In the genomic region with DNA sequence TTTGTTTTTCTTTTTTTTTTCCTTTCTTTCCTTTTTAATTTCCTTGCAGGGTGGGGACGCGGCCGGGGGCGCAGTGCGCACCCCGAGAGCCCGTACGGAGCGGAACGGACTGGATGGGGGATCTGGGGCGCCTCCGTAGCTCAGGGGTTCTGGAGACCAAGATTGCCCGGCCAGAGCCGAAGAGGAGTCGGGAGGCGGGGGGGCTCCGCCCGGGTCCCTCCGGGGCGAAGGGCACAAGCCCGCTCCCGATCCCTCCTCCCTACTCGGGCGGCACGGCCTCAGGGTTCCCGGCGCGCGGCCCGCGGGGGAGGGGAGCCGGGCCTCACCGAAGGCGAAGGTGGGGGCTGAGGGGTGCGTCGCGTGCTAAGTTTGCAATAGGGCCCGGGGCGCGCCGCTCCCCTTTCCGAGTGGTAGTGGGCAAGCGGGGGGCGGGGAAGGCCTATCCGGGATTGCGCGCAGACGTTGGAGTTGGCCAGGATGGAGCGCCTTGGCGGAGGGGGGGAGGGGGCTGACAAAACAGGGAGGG, we compare ENCODE assay signal across 8 mouse cellular contexts. TPM values are rescaled to one million over a fixed set of nuclear protein-coding genes. Genes with fewer than 3 reads are reported as not detected.
DNase-seq lines count a peak whose midpoint lies in the region; ATAC-seq and TF ChIP-seq lines count a peak whose summit lies in the region.

No protein-coding gene starts in this region.

- no peaks in the 10 kb centered on the region for H3K9me3 ChIP-seq in erythroblast, embryonic 14.5 days (ENCODE audit: control insufficient read depth, low read length)
- H3K9me3 ChIP-seq in forebrain, embryonic 16.5 days (ENCODE audit: control insufficient read depth, low read length): no peaks in the 10 kb centered on the region
- H3K9me3 ChIP-seq in midbrain, embryonic 14.5 days (ENCODE audit: control insufficient read depth, low read length): no peaks in the 10 kb centered on the region

- peaks cover 73% of the 10 kb centered on the region for H3K4me1 ChIP-seq in erythroblast, embryonic 14.5 days (ENCODE audit: control insufficient read depth)
- H3K4me1 ChIP-seq in forebrain, embryonic 16.5 days (replicated peaks; ENCODE audit: control insufficient read depth, insufficient read depth, low read length): peaks cover 44% of the 10 kb centered on the region
- H3K4me1 ChIP-seq in midbrain, embryonic 14.5 days (ENCODE audit: control insufficient read depth, insufficient read depth, low read length): peaks cover 30% of the 10 kb centered on the region

- peak overlapping the region; percentile 89 for H3K4me3 ChIP-seq in erythroblast, embryonic 14.5 days (replicated peaks)
- peak overlapping the region; percentile 86 for H3K4me3 ChIP-seq in forebrain, embryonic 16.5 days (replicated peaks; ENCODE audit: low read length)
- H3K4me3 ChIP-seq in midbrain, embryonic 14.5 days (replicated peaks; ENCODE audit: low read depth, low read length): peak overlapping the region; percentile 78

- peak overlapping the region; percentile 91 for H3K4me2 ChIP-seq in forebrain, embryonic 16.5 days (ENCODE audit: low read length)
- H3K4me2 ChIP-seq in midbrain, embryonic 14.5 days (ENCODE audit: low read length): peak overlapping the region; percentile 98

- under 1% methylated on average over 45 of the region's 50 CpGs for WGBS in forebrain, embryonic 16.5 days
- WGBS in midbrain, embryonic 14.5 days: 1% methylated on average over 47 of the region's 50 CpGs

- H3K27ac ChIP-seq in forebrain, embryonic 16.5 days (ENCODE audit: low read length): peak overlapping the region; percentile 97
- peak overlapping the region; percentile 89 for H3K27ac ChIP-seq in midbrain, embryonic 14.5 days (replicated peaks; ENCODE audit: low read depth, low read length)

- TF ChIP-seq POLR2A in brain, embryonic 14.5 days (IDR thresholded peaks at IDR 0.05; ENCODE audit: borderline replicate concordance, extremely low read depth, insufficient read depth, insufficient read length, poor library complexity, severe bottlenecking): peak; percentile 30; the same call in 1 of the 2 replicates

- ATAC-seq in erythroblast, adult 5-6 weeks (replicated peaks; ENCODE audit: low FRiP score, poor library complexity, severe bottlenecking): no peak
- ATAC-seq in forebrain, embryonic 16.5 days: peak; percentile 49
- ATAC-seq in midbrain, embryonic 14.5 days (ENCODE audit: low FRiP score, low TSS enrichment): peak; percentile 55

- peak overlapping the region; percentile 93 for H3K9ac ChIP-seq in forebrain, embryonic 16.5 days (replicated peaks; ENCODE audit: low read depth, low read length)
- H3K9ac ChIP-seq in midbrain, embryonic 14.5 days (replicated peaks; ENCODE audit: low read length): peak overlapping the region; percentile 77

- H3K27me3 ChIP-seq in erythroblast, embryonic 14.5 days (ENCODE audit: control insufficient read depth): no peaks in the 10 kb centered on the region
- peaks cover 29% of the 10 kb centered on the region for H3K27me3 ChIP-seq in forebrain, embryonic 16.5 days (replicated peaks; ENCODE audit: control insufficient read depth, insufficient read depth, low read length)
- peaks cover 38% of the 10 kb centered on the region for H3K27me3 ChIP-seq in midbrain, embryonic 14.5 days (ENCODE audit: control insufficient read depth, insufficient read depth, low read length)

- no peak for TF ChIP-seq CTCF in brain, embryonic 14.5 days (IDR thresholded peaks at IDR 0.05; ENCODE audit: borderline replicate concordance, extremely low read depth, insufficient read depth, insufficient read length)

- no peak for DNase-seq in brain, embryonic 14.5 days (ENCODE audit: low read depth)
- DNase-seq in heart, postnatal 4 days: peak; percentile 82
- DNase-seq in layer of hippocampus, postnatal 25 days (ENCODE audit: extremely low spot score in 1 of 2, low spot score in 1 of 2): peak; percentile 69 to 80
- DNase-seq in midbrain, embryonic 14.5 days: peak; percentile 88
- DNase-seq in spleen, postnatal 4 days (ENCODE audit: low spot score in 2 of 2): peak; percentile 81 to 91

- peaks cover 41% of the 10 kb centered on the region for H3K36me3 ChIP-seq in erythroblast, embryonic 14.5 days (ENCODE audit: control insufficient read depth)
- H3K36me3 ChIP-seq in forebrain, embryonic 16.5 days (ENCODE audit: control insufficient read depth, insufficient read depth): no peaks in the 10 kb centered on the region
- no peaks in the 10 kb centered on the region for H3K36me3 ChIP-seq in midbrain, embryonic 14.5 days (ENCODE audit: control insufficient read depth, insufficient read depth, low read length)

RNA-seq across cellular contexts. Expression of a gene that starts 1.7 kb away (rescaled TPM):
- polyA plus RNA-seq in erythroblast, embryonic 14.5 days (2012): 42.0 and 45.8 TPM in 2 replicates
- 11.5 and 13.2 TPM in 2 replicates for total RNA-seq in erythroblast, adult 5-6 weeks (2015; ENCODE audit: low replicate concordance)
- 10.1 and 14.2 TPM in 2 replicates for total RNA-seq in erythroblast, adult 5-6 weeks (2017; ENCODE audit: low replicate concordance)
- polyA plus RNA-seq in brain, embryonic 14.5 days (2012; rRNA removed): 9.2 and 12.7 TPM in 2 replicates
- 11.6 and 11.8 TPM in 2 replicates for polyA plus RNA-seq in forebrain, embryonic 16.5 days (2015; fragmentation: Nextera tagmentation; extraction: Ambion mirVana)
- 10 to 100 TPM; 37.0 to 43.0 TPM for total RNA-seq in heart, postnatal 4 days (2021)
- 100 to 1,000 TPM in 1 of 2 experiments, 10 to 100 TPM in 1; 94.7 to 101 TPM for total RNA-seq in layer of hippocampus, postnatal 25 days (2021)
- 8.1 and 12.4 TPM in 2 replicates for polyA plus RNA-seq in midbrain, embryonic 14.5 days (2014; fragmentation: Nextera tagmentation; extraction: Ambion mirVana)

RNA-seq across cellular contexts. Expression of a gene that starts 31.0 kb away (rescaled TPM):
- 13.4 and 16.4 TPM in 2 replicates for polyA plus RNA-seq in erythroblast, embryonic 14.5 days (2012)
- 4.4 and 11.3 TPM in 2 replicates for total RNA-seq in erythroblast, adult 5-6 weeks (2015; ENCODE audit: low replicate concordance)
- 12.3 and 19.3 TPM in 2 replicates for total RNA-seq in erythroblast, adult 5-6 weeks (2017; ENCODE audit: low replicate concordance)
- polyA plus RNA-seq in brain, embryonic 14.5 days (2012; rRNA removed): 38.4 and 47.8 TPM in 2 replicates
- polyA plus RNA-seq in forebrain, embryonic 16.5 days (2015; fragmentation: Nextera tagmentation; extraction: Ambion mirVana): 48.5 and 62.7 TPM in 2 replicates
- total RNA-seq in heart, postnatal 4 days (2021): 10 to 100 TPM; 17.5 to 18.6 TPM
- total RNA-seq in layer of hippocampus, postnatal 25 days (2021): 10 to 100 TPM; 28.2 to 28.9 TPM
- polyA plus RNA-seq in midbrain, embryonic 14.5 days (2014; fragmentation: Nextera tagmentation; extraction: Ambion mirVana): 49.2 and 55.7 TPM in 2 replicates

RNA-seq across cellular contexts. Expression of a gene that starts 31.1 kb away (rescaled TPM):
- polyA plus RNA-seq in erythroblast, embryonic 14.5 days (2012): 89.1 and 93.4 TPM in 2 replicates
- 22.2 and 31.5 TPM in 2 replicates for total RNA-seq in erythroblast, adult 5-6 weeks (2015; ENCODE audit: low replicate concordance)
- total RNA-seq in erythroblast, adult 5-6 weeks (2017; ENCODE audit: low replicate concordance): 34.2 and 49.9 TPM in 2 replicates
- 203 and 214 TPM in 2 replicates for polyA plus RNA-seq in brain, embryonic 14.5 days (2012; rRNA removed)
- 210 and 213 TPM in 2 replicates for polyA plus RNA-seq in forebrain, embryonic 16.5 days (2015; fragmentation: Nextera tagmentation; extraction: Ambion mirVana)
- total RNA-seq in heart, postnatal 4 days (2021): 100 to 1,000 TPM; 134 to 141 TPM
- 100 to 1,000 TPM; 123 to 127 TPM for total RNA-seq in layer of hippocampus, postnatal 25 days (2021)
- polyA plus RNA-seq in midbrain, embryonic 14.5 days (2014; fragmentation: Nextera tagmentation; extraction: Ambion mirVana): 236 and 240 TPM in 2 replicates

RNA-seq across cellular contexts. Expression of a gene that starts 38.1 kb away (rescaled TPM):
- 0.05 and 0.07 TPM in 2 replicates for polyA plus RNA-seq in erythroblast, embryonic 14.5 days (2012)
- not detected in 2 replicates for total RNA-seq in erythroblast, adult 5-6 weeks (2015; ENCODE audit: low replicate concordance)
- not detected in 2 replicates for total RNA-seq in erythroblast, adult 5-6 weeks (2017; ENCODE audit: low replicate concordance)
- 0.19 and 0.20 TPM in 2 replicates for polyA plus RNA-seq in brain, embryonic 14.5 days (2012; rRNA removed)
- polyA plus RNA-seq in forebrain, embryonic 16.5 days (2015; fragmentation: Nextera tagmentation; extraction: Ambion mirVana): 0.17 and 0.66 TPM in 2 replicates
- total RNA-seq in heart, postnatal 4 days (2021): 1 to 10 TPM; 1.8 to 2.3 TPM
- total RNA-seq in layer of hippocampus, postnatal 25 days (2021): under 1 TPM; 0.81 to 0.94 TPM
- 0.09 and 0.31 TPM in 2 replicates for polyA plus RNA-seq in midbrain, embryonic 14.5 days (2014; fragmentation: Nextera tagmentation; extraction: Ambion mirVana)

RNA-seq across cellular contexts. Expression of a gene that starts 39.7 kb away (rescaled TPM):
- 124 and 177 TPM in 2 replicates for polyA plus RNA-seq in erythroblast, embryonic 14.5 days (2012)
- total RNA-seq in erythroblast, adult 5-6 weeks (2015; ENCODE audit: low replicate concordance): 227 and 267 TPM in 2 replicates
- 388 and 458 TPM in 2 replicates for total RNA-seq in erythroblast, adult 5-6 weeks (2017; ENCODE audit: low replicate concordance)
- 1,504 and 1,952 TPM in 2 replicates for polyA plus RNA-seq in brain, embryonic 14.5 days (2012; rRNA removed)
- polyA plus RNA-seq in forebrain, embryonic 16.5 days (2015; fragmentation: Nextera tagmentation; extraction: Ambion mirVana): 652 and 674 TPM in 2 replicates
- total RNA-seq in heart, postnatal 4 days (2021): 1,000 to 10,000 TPM; 1,326 to 1,351 TPM
- total RNA-seq in layer of hippocampus, postnatal 25 days (2021): 100 to 1,000 TPM; 896 to 944 TPM
- 479 and 528 TPM in 2 replicates for polyA plus RNA-seq in midbrain, embryonic 14.5 days (2014; fragmentation: Nextera tagmentation; extraction: Ambion mirVana)
